ENCODE assay signal across 7 mouse cellular contexts in the genomic region with DNA sequence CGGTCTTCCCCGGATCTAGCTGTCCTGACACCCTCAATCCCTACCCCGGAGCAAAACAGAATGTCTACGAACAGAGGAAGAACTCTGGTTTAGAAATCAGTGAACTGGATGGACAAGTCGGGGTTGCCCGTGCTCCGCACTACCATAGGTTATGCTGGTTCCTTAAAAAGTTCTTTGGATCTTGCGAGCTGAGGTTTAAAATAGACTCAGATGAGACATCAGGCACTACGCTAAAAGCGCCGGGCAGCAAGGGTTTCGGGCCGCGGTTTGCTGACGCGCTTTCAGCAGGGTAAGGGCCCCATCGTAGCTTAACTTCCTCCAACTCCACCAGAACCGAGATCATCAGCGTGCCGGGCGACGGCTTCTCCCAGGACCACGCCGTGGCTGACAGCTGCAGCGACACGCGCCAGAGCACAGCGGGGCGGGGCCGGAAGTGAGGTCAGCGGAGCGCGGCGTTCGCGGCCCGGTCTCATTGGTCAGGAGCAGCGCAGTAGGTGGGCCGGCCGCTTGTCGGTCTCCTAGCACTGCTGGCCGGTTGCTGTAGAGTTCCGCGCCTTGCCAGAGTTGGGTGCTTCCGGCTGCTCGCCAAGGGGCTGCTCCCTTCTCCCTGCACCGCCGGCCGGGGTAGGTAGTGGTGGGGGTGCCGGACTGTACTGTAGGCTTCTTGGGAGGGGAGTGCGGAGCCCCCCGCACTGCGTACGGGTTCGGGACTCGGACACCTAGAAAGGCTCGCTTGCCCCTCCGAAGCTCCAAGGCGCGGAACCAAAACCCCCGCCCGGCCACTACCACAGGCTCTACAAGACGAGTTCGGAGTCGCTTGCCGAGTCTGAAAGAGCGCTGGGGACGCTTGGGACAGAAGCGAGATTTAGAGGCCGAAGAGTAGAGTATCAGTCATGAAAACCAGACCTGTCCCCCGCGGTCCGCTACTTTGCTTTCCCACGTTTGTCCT. TPM values are rescaled to one million over a fixed set of nuclear protein-coding genes. Genes with fewer than 3 reads are reported as not detected.
DNase-seq lines count a peak whose midpoint lies in the region; ATAC-seq lines count a peak whose summit lies in the region.

A gene (plus strand): TSS at position 497 of the 949 bp plus-strand sequence.

- H3K27ac ChIP-seq in embryonic facial prominence, embryonic 10.5 days (replicated peaks): peak within 1 kb of the TSS; percentile 88
- peak within 1 kb of the TSS; percentile 89 for H3K27ac ChIP-seq in limb, embryonic 10.5 days
- H3K27ac ChIP-seq in midbrain, embryonic 13.5 days: peak within 1 kb of the TSS; percentile 74

- peaks cover 23% of the 10 kb centered on the region for H3K4me1 ChIP-seq in embryonic facial prominence, embryonic 10.5 days
- H3K4me1 ChIP-seq in limb, embryonic 10.5 days: peaks cover 17% of the 10 kb centered on the region
- peaks cover 22% of the 10 kb centered on the region for H3K4me1 ChIP-seq in midbrain, embryonic 13.5 days (replicated peaks)

- H3K36me3 ChIP-seq in embryonic facial prominence, embryonic 10.5 days (replicated peaks): peaks cover 28% of the 10 kb centered on the region
- peaks cover 24% of the 10 kb centered on the region for H3K36me3 ChIP-seq in limb, embryonic 10.5 days
- H3K36me3 ChIP-seq in midbrain, embryonic 13.5 days: peaks cover 14% of the 10 kb centered on the region; the same call in 1 of the 2 replicates

- H3K9me3 ChIP-seq in embryonic facial prominence, embryonic 10.5 days: no peaks in the 10 kb centered on the region
- no peaks in the 10 kb centered on the region for H3K9me3 ChIP-seq in limb, embryonic 10.5 days (replicated peaks)
- H3K9me3 ChIP-seq in midbrain, embryonic 13.5 days: no peaks in the 10 kb centered on the region

- peak within 1 kb of the TSS; percentile 79 for H3K9ac ChIP-seq in midbrain, embryonic 13.5 days (replicated peaks)

- peak within 1 kb of the TSS; percentile 82 for H3K4me3 ChIP-seq in embryonic facial prominence, embryonic 10.5 days
- peak within 1 kb of the TSS; percentile 78 for H3K4me3 ChIP-seq in limb, embryonic 10.5 days
- peak within 1 kb of the TSS; percentile 80 for H3K4me3 ChIP-seq in midbrain, embryonic 13.5 days (replicated peaks)

- H3K4me2 ChIP-seq in midbrain, embryonic 13.5 days (replicated peaks): peak within 1 kb of the TSS; percentile 86

- WGBS in embryonic facial prominence, embryonic 10.5 days: 2% methylated on average over 74 of the region's 74 CpGs
- WGBS in limb, embryonic 10.5 days: 1% methylated on average over 74 of the region's 74 CpGs
- WGBS in midbrain, embryonic 13.5 days: under 1% methylated on average over 70 of the region's 74 CpGs

- peak; percentile 96 for ATAC-seq in granulocyte monocyte progenitor cell, adult 5-6 weeks (replicated peaks; ENCODE audit: poor library complexity, severe bottlenecking)
- ATAC-seq in midbrain, embryonic 13.5 days: peak; percentile 98

- DNase-seq in adrenal gland, postnatal 10 days: peak; percentile 98
- peak; percentile 98 for DNase-seq in embryonic facial prominence, embryonic 10.5 days (ENCODE audit: low spot score)
- DNase-seq in kidney, adult 11 months: peak; percentile 95
- DNase-seq in limb, embryonic 10.5 days (ENCODE audit: low spot score): peak; percentile 99
- DNase-seq in spleen, adult 12 weeks (ENCODE audit: low spot score): peak; percentile 93

- peaks cover 13% of the 10 kb centered on the region; the same call in 1 of the 2 replicates for H3K27me3 ChIP-seq in embryonic facial prominence, embryonic 10.5 days (replicated peaks; ENCODE audit: low read depth, poor library complexity, severe bottlenecking)
- H3K27me3 ChIP-seq in limb, embryonic 10.5 days (ENCODE audit: low read depth, poor library complexity, severe bottlenecking): no peaks in the 10 kb centered on the region
- 0 out of 2 replicates have a peak, but pooled peaks cover 5% of the 10 kb centered on the region for H3K27me3 ChIP-seq in midbrain, embryonic 13.5 days

RNA-seq across cellular contexts. Expression of the gene that starts here (rescaled TPM):
- total RNA-seq in adrenal gland, postnatal 10 days (2021): 1 to 10 TPM; 8.6 to 8.7 TPM
- polyA plus RNA-seq in embryonic facial prominence, embryonic 10.5 days (2016; fragmentation: Nextera tagmentation; extraction: Ambion mirVana): 23.4 and 24.2 TPM in 2 replicates
- 11.0 and 26.5 TPM in 2 replicates for total RNA-seq in granulocyte monocyte progenitor cell, adult 5-6 weeks (2014; fragmentation: Nextera tagmentation)
- total RNA-seq in granulocyte monocyte progenitor cell, adult 5-6 weeks (2017): 13.1 and 17.2 TPM in 2 replicates
- 22.8 and 23.6 TPM in 2 replicates for polyA plus RNA-seq in limb, embryonic 10.5 days (2016; fragmentation: Nextera tagmentation; extraction: Ambion mirVana)
- 12.0 and 14.0 TPM in 2 replicates for polyA plus RNA-seq in midbrain, embryonic 13.5 days (2015; fragmentation: Nextera tagmentation; extraction: Ambion mirVana)

Comparison
In these comparisons a context has a peak if more than half of its experiments do, and no peak if none do; other contexts are left out.
1. Peak in every context shown above with its lines: DNase-seq, ATAC-seq, H3K4me3 ChIP-seq and H3K27ac ChIP-seq.